Mouse (Mus musculus) forebrain, postnatal 0 days (tissue): ENCODE results near the gene Mknk1. TPM values are rescaled to one million over a fixed set of nuclear protein-coding genes. Genes with fewer than 3 reads are reported as not detected.

ENCODE experiments used
- ATAC-seq: fragments of 200-750 bp; cut with Nextera tagmentation; 2 replicates; pipeline ENCODE4 v1.8.0; 2017; ENCODE audit warnings: mild to moderate bottlenecking, moderate library complexity
- DNase-seq: peaks from one replicate; pipeline ENCODE4 v3.0.0-alpha.2; 2015
- H3K27ac ChIP-seq: fragments of 300-500 bp; sonication (generic); 2 replicates; pipeline ENCODE4 v1.5.1; 2014; ENCODE audit warnings: low read depth, mild to moderate bottlenecking, antibody characterized with exemption, low read length, moderate library complexity, mixed read lengths
- H3K27me3 ChIP-seq: fragments of 300-500 bp; sonication (generic); 2 replicates; pipeline ENCODE4 v1.6.1; 2014; ENCODE audit warnings: mild to moderate bottlenecking, low read length, mixed read lengths; ENCODE audit not compliant: insufficient read depth
- H3K36me3 ChIP-seq: fragments of 300-500 bp; sonication (generic); 2 replicates; pipeline ENCODE4 v1.6.1; 2014; ENCODE audit warnings: mild to moderate bottlenecking, moderate library complexity; ENCODE audit not compliant: insufficient read depth
- H3K4me1 ChIP-seq: fragments of 300-500 bp; sonication (generic); 2 replicates; pipeline ENCODE4 v1.6.1; 2014; ENCODE audit warnings: antibody characterized with exemption; ENCODE audit not compliant: insufficient read depth
- H3K4me2 ChIP-seq: fragments of 300-500 bp; sonication (generic); 2 replicates; pipeline ENCODE4 v1.6.1; 2014; ENCODE audit warnings: low read depth, mild to moderate bottlenecking, moderate library complexity
- H3K4me3 ChIP-seq: fragments of 300-500 bp; sonication (generic); 2 replicates; pipeline ENCODE4 v1.5.1; 2014; ENCODE audit warnings: low read depth, low read length, mixed read lengths
- H3K9ac ChIP-seq: fragments of 300-500 bp; sonication (generic); 2 replicates; pipeline ENCODE4 v1.6.1; 2014; ENCODE audit warnings: mild to moderate bottlenecking
- H3K9me3 ChIP-seq: fragments of 300-500 bp; sonication (generic); 2 replicates; pipeline ENCODE4 v1.6.1; 2016; ENCODE audit warnings: low read length
- CTCF ChIP-seq: sonication (generic); IDR thresholded peaks from 2 replicates; pipeline ENCODE4 v1.5.1; 2016; ENCODE audit warnings: antibody characterized with exemption, control low read depth, low read depth
- WGBS: fragments of 180-500 bp; shearing (Covaris S2); extraction: QIAGEN DNeasy Blood & Tissue Kit; methylation state at CpG from one replicate; pipeline ENCODE4 v1.1.7; 2014; 5-methylcytosine and 5-hydroxymethylcytosine counted together
- polyA plus RNA-seq: library from polyadenylated mRNA; unstranded; fragments of >200 nt; fragmentation: Nextera tagmentation; extraction: Ambion mirVana; gene quantifications from 2 replicates; pipeline ENCODE4 v1.2.1, GENCODE M21; 2015
- total RNA-seq: library from RNA; depleted of rRNA; stranded (reverse); fragments of >200 nt; gene quantifications from 2 replicates; pipeline ENCODE4 v1.2.3, GENCODE M21; 2014

Gene Mknk1
- total and polyA plus RNA-seq, 2 experiments from 2014 or later: 18.9 to 22.8 TPM

- Histone ChIP-seq H3K4me2 (no peak overlapping the region), H3K27ac (no peak overlapping the region), H3K9ac (no peak overlapping the region), H3K4me1 (no peaks in the 10 kb centered on the region), H3K36me3 (peaks cover 10% of the 10 kb centered on the region; the same call in 1 of the 2 replicates), H3K27me3 (no peaks in the 10 kb centered on the region), H3K9me3 (no peaks in the 10 kb centered on the region), H3K4me3 (no peak overlapping the region)
- 64% methylated on average over 2 of the region's 2 CpGs for WGBS
- no peak for TF ChIP-seq CTCF
- DNase-seq (no peak), ATAC-seq (no peak)
These were observed 11.6 kb downstream of the Mknk1 start for GRCm38 (mm10) chr4:115850631-115851030.

GRCm38 (mm10) chr4:115851569-115851968 is 12.6 kb downstream of the Mknk1 start:
- DNase-seq: no peak
- no peaks in the 10 kb centered on the region for H3K4me1 ChIP-seq
- no peaks in the 10 kb centered on the region for H3K9me3 ChIP-seq
- H3K27ac ChIP-seq: no peak overlapping the region
- H3K4me3 ChIP-seq: no peak overlapping the region
- no peak for TF ChIP-seq CTCF
- no peak for ATAC-seq
- no peaks in the 10 kb centered on the region for H3K27me3 ChIP-seq
- 90% methylated on average over 6 of the region's 6 CpGs for WGBS
- no peak overlapping the region for H3K9ac ChIP-seq
- H3K4me2 ChIP-seq: no peak overlapping the region
- peaks cover 10% of the 10 kb centered on the region; the same call in 1 of the 2 replicates for H3K36me3 ChIP-seq

- Histone ChIP-seq H3K36me3 (peaks cover 14% of the 10 kb centered on the region), H3K9ac (no peak overlapping the region), H3K4me2 (no peak overlapping the region), H3K27ac (no peak overlapping the region), H3K9me3 (no peaks in the 10 kb centered on the region), H3K4me1 (no peaks in the 10 kb centered on the region), H3K4me3 (no peak overlapping the region), H3K27me3 (no peaks in the 10 kb centered on the region)
- TF ChIP-seq CTCF: no peak
- ATAC-seq (no peak), DNase-seq (no peak)
- WGBS: 64% methylated on average over 6 of the region's 6 CpGs
These were observed 16.1 kb downstream of the Mknk1 start for GRCm38 (mm10) chr4:115855100-115855499.

- H3K4me3 ChIP-seq: no peak overlapping the region
- 0 out of 2 replicates have a peak overlapping the region, but pooled peaks have one; percentile 10 for H3K27ac ChIP-seq
- WGBS: 18% methylated on average over 4 of the region's 4 CpGs
- no peaks in the 10 kb centered on the region for H3K4me1 ChIP-seq
- H3K27me3 ChIP-seq: no peaks in the 10 kb centered on the region
- no peak for TF ChIP-seq CTCF
- ATAC-seq (peak; percentile 74; the same call in 1 of the 2 replicates), DNase-seq (peak; percentile 49)
- H3K9me3 ChIP-seq: no peaks in the 10 kb centered on the region
- H3K36me3 ChIP-seq: peaks cover 17% of the 10 kb centered on the region
- no peak overlapping the region for H3K4me2 ChIP-seq
- H3K9ac ChIP-seq: no peak overlapping the region
These were observed 16.6 kb downstream of the Mknk1 start for GRCm38 (mm10) chr4:115855609-115856008.

GRCm38 (mm10) chr4:115856282-115856681 is 17.3 kb downstream of the Mknk1 start:
- Histone ChIP-seq H3K9ac (no peak overlapping the region), H3K36me3 (peaks cover 16% of the 10 kb centered on the region), H3K4me2 (no peak overlapping the region), H3K4me3 (no peak overlapping the region), H3K9me3 (no peaks in the 10 kb centered on the region), H3K27me3 (no peaks in the 10 kb centered on the region), H3K4me1 (no peaks in the 10 kb centered on the region), H3K27ac (no peak overlapping the region)
- DNase-seq (no peak), ATAC-seq (no peak)
- WGBS: 47% methylated on average over 4 of the region's 4 CpGs
- TF ChIP-seq CTCF: no peak

- H3K27ac ChIP-seq: no peak overlapping the region
- no peak for TF ChIP-seq CTCF
- no peak overlapping the region for H3K4me2 ChIP-seq
- no peaks in the 10 kb centered on the region for H3K4me1 ChIP-seq
- no peak overlapping the region for H3K9ac ChIP-seq
- no peaks in the 10 kb centered on the region for H3K27me3 ChIP-seq
- no peak overlapping the region for H3K4me3 ChIP-seq
- H3K36me3 ChIP-seq: peaks cover 12% of the 10 kb centered on the region; the same call in 1 of the 2 replicates
- DNase-seq (no peak), ATAC-seq (no peak)
- H3K9me3 ChIP-seq: no peaks in the 10 kb centered on the region
- 82% methylated on average over 9 of the region's 9 CpGs for WGBS
These were observed 18.4 kb downstream of the Mknk1 start for GRCm38 (mm10) chr4:115857293-115857883.

- Histone ChIP-seq H3K9ac (no peak overlapping the region), H3K27ac (no peak overlapping the region), H3K4me1 (no peaks in the 10 kb centered on the region), H3K27me3 (no peaks in the 10 kb centered on the region), H3K36me3 (peaks cover 7% of the 10 kb centered on the region; the same call in 1 of the 2 replicates), H3K9me3 (no peaks in the 10 kb centered on the region), H3K4me3 (no peak overlapping the region), H3K4me2 (no peak overlapping the region)
- 63% methylated on average over 7 of the region's 7 CpGs for WGBS
- ATAC-seq: no peak
- no peak for TF ChIP-seq CTCF
- DNase-seq: no peak
These were observed 24.4 kb downstream of the Mknk1 start for GRCm38 (mm10) chr4:115863352-115863751.
